Mouse (Mus musculus) liver, adult 2 months (tissue): ENCODE data around the gene Wdfy4. TPM values are rescaled to one million over a fixed set of nuclear protein-coding genes. Genes with fewer than 3 reads are reported as not detected.

Experiments used
- DNase-seq: peaks from one replicate; pipeline ENCODE4 v3.0.0-alpha.2; 2011; ENCODE audit warnings: low read depth, low spot score; ENCODE audit errors: extremely low read depth
- H3K27ac ChIP-seq: fragments of 200-500 bp; replicated peaks from 2 replicates; pipeline ENCODE4 v1.5.1; 2012; ENCODE audit warnings: low read depth, mild to moderate bottlenecking, control low read depth, inconsistent platforms, low read length; ENCODE audit not compliant: insufficient read depth
- H3K27me3 ChIP-seq: fragments of 200-500 bp; 2 replicates; pipeline ENCODE4 v1.6.1; 2012; ENCODE audit warnings: mild to moderate bottlenecking, moderate library complexity, low read length, inconsistent platforms; ENCODE audit not compliant: control insufficient read depth, insufficient read depth
- H3K36me3 ChIP-seq: fragments of 200-500 bp; 2 replicates; pipeline ENCODE4 v1.6.1; 2012; ENCODE audit warnings: low read length, inconsistent platforms; ENCODE audit not compliant: control insufficient read depth, insufficient read depth
- H3K4me1 ChIP-seq: fragments of 200-500 bp; 2 replicates; pipeline ENCODE4 v1.6.1; 2011; ENCODE audit warnings: low read length; ENCODE audit not compliant: control insufficient read depth, insufficient read depth
- H3K4me3 ChIP-seq: fragments of 200-500 bp; 2 replicates; pipeline ENCODE4 v1.5.1; 2011; ENCODE audit warnings: low read depth, mild to moderate bottlenecking, control low read depth, low read length, moderate library complexity; ENCODE audit not compliant: insufficient read depth
- H3K79me2 ChIP-seq: fragments of 200-500 bp; 2 replicates; pipeline ENCODE4 v1.6.1; 2012; ENCODE audit warnings: inconsistent platforms, mild to moderate bottlenecking, low read length, moderate library complexity; ENCODE audit not compliant: control insufficient read depth, insufficient read depth
- H3K9ac ChIP-seq: fragments of 200-500 bp; 2 replicates; pipeline ENCODE4 v1.6.1; 2012; ENCODE audit warnings: low read depth, mild to moderate bottlenecking, control low read depth, inconsistent platforms, low read length
- CTCF ChIP-seq: fragments of 200-500 bp; IDR thresholded peaks from 2 replicates; pipeline ENCODE4 v1.5.1; 2011; ENCODE audit warnings: low read depth, low read length, control low read depth
- POLR2A ChIP-seq: fragments of 200-500 bp; IDR thresholded peaks from 2 replicates; pipeline ENCODE4 v1.6.1; 2011; ENCODE audit warnings: low read length, control low read depth; ENCODE audit not compliant: insufficient read depth; ENCODE audit errors: extremely low read depth
- WGBS: fragments of 180-500 bp; shearing (Covaris S2); methylation state at CpG from one replicate; pipeline ENCODE4 v1.1.7; 2018; 5-methylcytosine and 5-hydroxymethylcytosine counted together
- polyA plus RNA-seq: library from polyadenylated mRNA; depleted of rRNA; stranded (reverse); fragments of >200 nt; gene quantifications from 2 replicates; pipeline ENCODE4 v1.2.3, GENCODE M21; 2012
- total RNA-seq: library from RNA; depleted of rRNA; stranded (reverse); fragments of >200 nt; gene quantifications from 2 replicates; pipeline ENCODE4 v1.2.3, GENCODE M21; 2014

Gene Wdfy4
- total and polyA plus RNA-seq, 2 experiments, result 2.1 to 3.0 TPM

DNA sequence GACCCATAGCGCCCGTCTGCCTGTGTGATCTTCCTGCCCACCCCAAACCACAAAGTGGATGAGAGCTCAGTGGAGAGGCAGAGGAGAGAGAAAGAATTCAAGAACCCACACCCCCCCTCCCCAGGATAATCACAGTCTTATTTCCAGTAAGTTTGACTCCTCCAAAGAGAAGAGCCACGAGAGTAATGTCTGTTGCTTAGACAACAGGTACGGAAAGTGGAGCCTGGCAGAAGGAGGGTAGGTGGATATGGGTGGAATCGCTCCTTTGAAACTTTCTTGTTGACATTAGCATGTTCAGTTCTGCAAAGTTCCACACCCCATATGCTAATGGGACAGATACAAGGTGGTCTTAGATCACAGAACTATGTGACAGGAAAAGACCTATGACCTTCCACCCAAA is 88.8 kb downstream of the Wdfy4 start:
- 77% methylated on average over 5 of the region's 5 CpGs for WGBS
- Histone ChIP-seq H3K27me3 (no peaks in the 10 kb centered on the region), H3K27ac (no peak overlapping the region), H3K36me3 (no peaks in the 10 kb centered on the region), H3K9ac (no peak overlapping the region), H3K4me1 (no peaks in the 10 kb centered on the region), H3K4me3 (no peak overlapping the region), H3K79me2 (no peaks in the 10 kb centered on the region)
- DNase-seq, result no peak
- TF ChIP-seq CTCF (no peak), POLR2A (no peak)

DNA sequence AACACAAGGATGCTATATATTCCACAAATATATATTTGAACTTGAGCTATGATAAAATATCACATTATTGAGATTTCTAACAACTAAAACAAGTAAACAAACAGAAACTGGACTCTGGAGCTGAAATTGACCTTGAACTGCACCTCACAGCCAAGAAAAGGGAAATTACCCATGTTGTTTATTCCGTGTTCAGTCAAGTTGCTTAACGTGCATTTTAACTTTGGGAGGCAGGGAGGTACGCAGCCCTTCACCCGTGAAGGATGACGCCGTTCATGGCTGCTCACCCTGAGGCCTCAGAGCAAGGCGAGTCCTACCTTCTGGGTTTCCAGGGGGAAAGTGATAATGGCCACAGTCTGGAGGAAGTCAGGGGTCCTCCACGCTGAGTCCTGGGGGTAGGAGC is 102.0 kb downstream of the Wdfy4 start:
- TF ChIP-seq CTCF, result no peak
- no peak for TF ChIP-seq POLR2A
- Histone ChIP-seq H3K79me2 (no peaks in the 10 kb centered on the region), H3K36me3 (no peaks in the 10 kb centered on the region), H3K4me3 (no peak overlapping the region), H3K27me3 (no peaks in the 10 kb centered on the region), H3K9ac (peak overlapping the region; percentile 5; the same call in 1 of the 2 replicates), H3K27ac (peak overlapping the region; percentile 27; the same call in 1 of the 2 replicates), H3K4me1 (peaks cover 10% of the 10 kb centered on the region; the same call in 1 of the 2 replicates)
- peak; percentile 91 for DNase-seq
- 29% methylated on average over 8 of the region's 8 CpGs for WGBS

DNA sequence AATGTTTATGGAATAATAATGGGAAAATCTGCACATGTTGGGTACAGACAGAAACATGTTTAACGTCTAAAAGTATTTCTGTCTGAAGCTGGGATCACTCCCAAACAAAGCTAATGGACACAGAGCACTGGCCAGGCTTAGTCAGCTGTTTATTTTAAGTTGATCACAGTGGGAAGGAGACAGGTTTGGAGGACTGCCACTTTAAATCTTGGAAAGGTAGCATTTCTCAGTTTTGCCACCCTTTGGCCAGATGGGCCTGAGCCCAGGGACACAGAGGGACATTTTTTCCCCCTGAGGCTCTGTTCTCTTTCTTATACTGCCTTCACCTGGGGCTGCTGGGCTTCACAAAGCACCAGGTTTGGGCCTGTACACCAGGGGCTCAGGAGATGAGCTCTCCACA is 103.0 kb downstream of the Wdfy4 start:
- no peak overlapping the region for H3K9ac ChIP-seq
- peaks cover 10% of the 10 kb centered on the region; the same call in 1 of the 2 replicates for H3K4me1 ChIP-seq
- no peaks in the 10 kb centered on the region for H3K79me2 ChIP-seq
- TF ChIP-seq POLR2A (no peak), CTCF (no peak)
- WGBS, result 21% methylated on average over 1 of the region's 1 CpGs
- peak; percentile 90 for DNase-seq
- H3K27me3 ChIP-seq, result no peaks in the 10 kb centered on the region
- H3K36me3 ChIP-seq, result no peaks in the 10 kb centered on the region
- H3K27ac ChIP-seq, result peak overlapping the region; percentile 51
- no peak overlapping the region for H3K4me3 ChIP-seq

DNA sequence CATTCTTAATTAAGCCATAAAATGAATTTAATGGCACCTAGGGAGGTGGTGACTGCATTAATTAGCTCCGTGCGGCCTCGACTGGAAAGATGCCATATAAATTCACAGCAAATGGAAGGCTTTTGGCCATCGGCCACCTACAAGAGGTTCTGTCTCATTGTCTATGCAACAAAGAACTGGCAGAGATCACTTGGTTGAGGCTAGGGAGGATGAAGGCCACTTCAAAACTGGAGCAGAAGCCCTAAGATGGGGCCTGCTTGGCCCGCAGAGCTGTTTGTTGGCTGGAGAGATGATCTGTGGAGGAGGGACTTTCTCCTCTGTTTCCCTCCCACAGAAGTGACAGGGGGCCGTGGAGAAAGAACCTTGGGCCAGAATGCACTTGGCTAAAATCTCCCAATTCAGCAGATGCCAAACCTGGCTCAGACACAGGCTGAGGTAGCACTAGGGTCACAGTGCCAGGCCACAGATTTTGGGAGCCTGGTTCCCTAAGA is 103.9 kb downstream of the Wdfy4 start:
- peak; percentile 77 for DNase-seq

DNA sequence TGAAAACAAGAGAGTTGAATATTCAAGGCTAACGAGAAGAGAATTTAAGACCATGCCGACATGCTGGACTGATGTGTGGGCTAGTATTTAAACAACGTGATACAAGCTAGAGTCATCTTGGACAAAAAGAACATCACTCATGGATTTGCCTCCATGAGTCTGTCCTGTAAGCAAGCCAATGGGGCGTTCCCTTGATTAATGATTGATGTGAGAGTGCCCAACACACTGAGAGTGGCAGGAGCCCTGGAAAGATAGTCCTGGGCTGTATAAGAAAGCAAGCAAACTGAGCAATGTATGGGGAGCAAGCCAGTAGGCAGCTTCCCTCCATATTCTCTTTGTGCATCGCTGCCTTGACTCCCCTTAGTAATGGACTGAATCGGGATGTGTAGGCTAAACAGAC is 106.7 kb downstream of the Wdfy4 start:
- H3K4me1 ChIP-seq, result peaks cover 8% of the 10 kb centered on the region; the same call in 1 of the 2 replicates
- no peaks in the 10 kb centered on the region for H3K79me2 ChIP-seq
- no peaks in the 10 kb centered on the region for H3K36me3 ChIP-seq
- TF ChIP-seq CTCF (no peak), POLR2A (no peak)
- no peak overlapping the region for H3K9ac ChIP-seq
- no peak overlapping the region for H3K27ac ChIP-seq
- WGBS, result 72% methylated on average over 6 of the region's 6 CpGs
- H3K4me3 ChIP-seq, result no peak overlapping the region
- peak; percentile 72 for DNase-seq
- no peaks in the 10 kb centered on the region for H3K27me3 ChIP-seq

More for the DNA sequence above, 103.9 kb downstream of the Wdfy4 start:
- H3K27ac ChIP-seq, result no peak overlapping the region
- WGBS, result 80% methylated on average over 6 of the region's 6 CpGs
- peaks cover 10% of the 10 kb centered on the region; the same call in 1 of the 2 replicates for H3K4me1 ChIP-seq
- no peaks in the 10 kb centered on the region for H3K27me3 ChIP-seq
- H3K9ac ChIP-seq, result no peak overlapping the region
- no peak overlapping the region for H3K4me3 ChIP-seq
- no peaks in the 10 kb centered on the region for H3K79me2 ChIP-seq
- TF ChIP-seq CTCF, result no peak
- TF ChIP-seq POLR2A, result no peak
- H3K36me3 ChIP-seq, result no peaks in the 10 kb centered on the region

DNA sequence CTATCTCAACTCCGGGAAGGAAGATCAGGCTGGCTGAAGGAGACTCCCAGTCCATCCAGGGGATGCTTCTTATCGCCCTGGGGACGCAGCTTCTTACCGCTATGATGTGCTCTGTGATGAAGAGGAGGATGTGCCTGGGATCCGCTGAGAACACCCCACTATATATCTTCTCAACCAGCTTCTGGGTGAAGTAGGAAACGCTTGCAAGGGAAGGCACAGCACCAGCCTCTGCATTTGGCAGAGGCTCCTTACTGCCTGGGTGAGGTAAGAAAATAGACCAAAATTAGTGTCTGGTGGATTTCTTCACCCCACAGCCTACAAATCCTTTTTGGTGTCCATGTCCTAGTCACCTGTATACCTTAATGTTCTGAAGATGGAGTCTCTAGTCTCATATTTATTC is 107.2 kb downstream of the Wdfy4 start:
- Histone ChIP-seq H3K27ac (no peak overlapping the region), H3K79me2 (no peaks in the 10 kb centered on the region), H3K4me3 (no peak overlapping the region), H3K27me3 (no peaks in the 10 kb centered on the region), H3K4me1 (peaks cover 5% of the 10 kb centered on the region; the same call in 1 of the 2 replicates), H3K9ac (no peak overlapping the region), H3K36me3 (no peaks in the 10 kb centered on the region)
- WGBS, result 88% methylated on average over 6 of the region's 6 CpGs
- no peak for DNase-seq
- no peak for TF ChIP-seq CTCF
- no peak for TF ChIP-seq POLR2A
